Mouse (Mus musculus) hematopoietic stem cell, adult 5-6 weeks (primary cell): ENCODE measurements around the gene Elane. TPM values are rescaled to one million over a fixed set of nuclear protein-coding genes. Genes with fewer than 3 reads are reported as not detected.
A peak's percentile ranks its signal among the peaks of the same experiment; 100 is the strongest.

Source experiments
- ATAC-seq, 2 experiments: fragments of 125-278 bp in 1 of 2; replicated peaks in 1 of 2; 2 replicates each; pipeline ENCODE4 v1.8.0; 2016 to 2017; ENCODE audit warnings: inconsistent platforms in 2 of 2, mild to moderate bottlenecking in 2 of 2, moderate number of reproducible peaks in 2 of 2, low read depth in 1 of 2, moderate TSS enrichment in 1 of 2; ENCODE audit not compliant: low FRiP score in 2 of 2, poor library complexity in 2 of 2, severe bottlenecking in 2 of 2, insufficient read depth in 1 of 2, low TSS enrichment in 1 of 2
- total RNA-seq: library from RNA; stranded (forward); fragments of 172-1452, 232-1000 nt; gene quantifications from 2 replicates; pipeline ENCODE4 v1.2.3, GENCODE M21; 2017

Elane gene
- total RNA-seq, 1 experiment from 2014 or later, result 41.4 TPM

DNA sequence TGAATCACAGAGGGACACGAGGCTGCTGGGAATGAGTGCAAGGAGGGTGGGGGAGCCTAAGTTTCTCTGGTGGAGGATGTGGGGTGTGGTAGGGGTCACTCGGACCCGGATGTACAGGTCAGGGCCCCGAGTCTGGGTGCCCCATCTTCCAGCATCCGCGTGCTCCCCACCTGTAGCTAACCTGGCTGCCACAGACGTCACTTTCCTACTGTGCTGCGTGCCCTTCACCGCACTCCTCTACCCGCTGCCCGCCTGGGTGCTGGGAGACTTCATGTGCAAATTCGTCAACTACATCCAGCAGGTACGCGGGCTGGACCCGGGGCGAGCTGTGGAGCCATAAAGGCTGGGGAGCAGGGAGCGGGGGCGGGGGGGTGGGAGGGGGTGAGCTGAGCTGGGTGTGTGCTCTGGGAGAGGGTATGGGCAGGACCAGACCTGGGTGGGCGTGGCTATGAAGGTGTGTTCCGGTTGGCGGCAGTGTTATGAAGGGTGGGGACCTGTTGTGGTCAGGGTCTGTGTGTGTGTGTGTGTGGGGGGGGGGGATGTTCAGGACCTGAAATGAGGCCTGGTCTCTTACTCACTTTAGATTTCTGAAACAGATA lies 33.3 kb downstream of the Elane start:
- ATAC-seq, result no peak

DNA sequence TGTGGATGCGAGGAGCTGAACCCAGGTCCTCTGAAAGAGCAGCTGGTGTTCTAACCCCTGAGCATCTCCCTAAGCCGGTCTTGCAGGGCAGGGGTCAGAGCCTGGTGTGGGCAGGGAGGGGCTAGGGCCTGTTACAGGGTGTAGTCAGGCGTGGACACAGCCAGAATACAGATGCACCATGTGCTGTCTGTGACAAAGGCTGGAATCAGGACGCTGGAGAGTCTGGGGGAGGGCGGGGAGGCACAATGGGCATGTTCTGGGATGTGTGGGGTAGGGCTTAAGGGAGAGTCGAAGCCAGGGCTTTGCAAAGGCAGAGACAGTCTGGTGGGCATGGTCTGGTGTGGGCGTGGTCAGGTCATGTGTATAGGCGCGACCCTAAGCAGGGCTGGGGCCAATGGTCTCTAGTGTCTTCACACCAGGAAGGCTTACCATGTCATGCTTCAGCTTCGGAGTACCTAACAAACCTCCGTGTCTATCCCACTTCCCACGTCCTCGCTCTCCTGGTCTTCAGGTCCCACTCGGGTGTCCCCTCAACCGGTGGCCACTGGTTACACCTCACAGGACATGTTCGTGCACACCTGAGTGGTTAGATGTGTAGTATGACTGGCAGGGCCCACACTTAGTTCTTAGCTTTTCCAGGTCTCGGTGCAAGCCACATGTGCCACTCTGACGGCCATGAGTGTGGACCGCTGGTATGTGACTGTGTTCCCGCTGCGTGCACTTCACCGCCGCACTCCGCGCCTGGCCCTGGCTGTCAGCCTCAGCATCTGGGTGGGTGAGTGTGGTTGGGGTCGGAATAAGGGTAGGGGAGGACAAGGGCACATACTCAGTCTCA lies 34.2 kb downstream of the Elane start:
- no peak for ATAC-seq

DNA sequence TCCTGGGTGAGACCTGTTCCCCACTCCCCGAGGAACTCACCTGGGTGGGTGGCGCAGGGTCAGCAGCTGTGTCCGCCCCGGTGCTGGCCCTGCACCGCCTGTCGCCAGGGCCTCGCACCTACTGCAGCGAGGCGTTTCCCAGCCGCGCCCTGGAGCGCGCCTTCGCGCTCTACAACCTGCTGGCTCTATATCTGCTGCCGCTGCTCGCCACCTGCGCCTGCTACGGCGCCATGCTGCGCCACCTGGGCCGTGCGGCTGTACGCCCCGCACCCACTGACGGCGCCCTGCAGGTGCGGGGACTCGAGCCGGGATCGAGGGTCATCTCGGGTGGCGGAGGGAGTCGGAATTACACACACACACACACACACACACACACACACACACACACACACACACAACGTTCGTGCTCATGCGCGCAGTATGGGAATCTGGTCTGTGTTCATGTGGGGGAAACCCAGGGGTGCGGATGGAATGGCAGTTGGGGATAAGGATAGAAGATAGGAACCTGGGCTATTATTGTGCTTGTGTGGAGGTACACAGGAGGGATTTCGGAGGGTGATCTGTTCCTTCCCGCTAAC lies 35.0 kb downstream of the Elane start, which contains the start of gene R3hdm4:
TSS of gene R3hdm4 (minus strand) at position 251 of the 578 bp plus-strand sequence.
- no peak for ATAC-seq

DNA sequence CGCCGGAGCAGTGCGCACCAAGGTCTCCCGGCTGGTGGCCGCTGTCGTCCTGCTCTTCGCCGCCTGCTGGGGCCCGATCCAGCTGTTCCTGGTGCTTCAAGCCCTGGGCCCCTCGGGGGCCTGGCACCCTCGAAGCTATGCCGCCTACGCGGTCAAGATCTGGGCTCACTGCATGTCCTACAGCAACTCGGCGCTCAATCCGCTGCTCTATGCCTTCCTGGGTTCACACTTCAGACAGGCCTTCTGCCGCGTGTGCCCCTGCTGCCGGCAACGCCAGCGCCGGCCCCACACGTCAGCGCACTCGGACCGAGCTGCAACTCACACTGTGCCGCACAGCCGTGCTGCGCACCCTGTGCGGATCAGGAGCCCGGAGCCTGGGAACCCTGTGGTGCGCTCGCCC lies 35.5 kb downstream of the Elane start:
- ATAC-seq, result no peak

DNA sequence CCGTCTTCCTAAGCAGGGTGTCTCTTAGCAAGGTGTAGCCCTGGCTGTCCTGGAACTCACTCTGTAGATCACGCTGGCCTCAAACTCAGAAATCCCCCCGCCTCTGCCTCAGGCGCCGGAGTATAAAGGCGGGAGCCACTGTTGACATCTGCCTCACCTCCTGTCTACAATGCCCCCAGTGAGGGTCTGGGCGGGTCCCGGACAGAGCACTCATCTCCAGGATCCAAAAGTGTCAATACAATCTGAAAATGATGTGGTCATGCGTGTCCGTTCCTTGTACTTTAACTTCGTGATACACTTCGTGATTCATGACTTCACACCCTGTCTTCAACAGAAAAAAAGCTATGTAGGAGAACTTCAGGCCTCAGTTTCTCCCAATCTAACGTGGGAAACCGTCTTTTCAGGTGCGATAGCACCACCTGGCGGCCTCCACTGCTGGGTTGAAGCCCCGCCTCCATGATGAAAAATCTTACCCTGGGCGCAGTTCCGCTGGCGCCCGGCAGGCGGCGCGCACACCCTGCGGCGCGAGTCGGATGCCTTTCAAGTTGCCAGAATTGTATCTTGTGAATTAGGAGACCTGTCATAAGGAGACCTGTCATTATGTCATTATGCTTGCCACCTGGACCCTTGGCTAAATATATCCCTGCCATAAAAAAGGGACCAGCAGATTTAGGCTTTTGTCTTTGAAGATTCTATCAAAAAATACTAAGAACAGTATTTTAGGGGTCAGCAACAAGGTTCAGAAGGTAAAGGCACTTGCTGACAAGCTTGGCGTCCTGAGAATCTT lies 39.1 kb downstream of the Elane start:
- ATAC-seq, result peak; percentile 33 to 36; a peak in 2 of 4 replicates

DNA sequence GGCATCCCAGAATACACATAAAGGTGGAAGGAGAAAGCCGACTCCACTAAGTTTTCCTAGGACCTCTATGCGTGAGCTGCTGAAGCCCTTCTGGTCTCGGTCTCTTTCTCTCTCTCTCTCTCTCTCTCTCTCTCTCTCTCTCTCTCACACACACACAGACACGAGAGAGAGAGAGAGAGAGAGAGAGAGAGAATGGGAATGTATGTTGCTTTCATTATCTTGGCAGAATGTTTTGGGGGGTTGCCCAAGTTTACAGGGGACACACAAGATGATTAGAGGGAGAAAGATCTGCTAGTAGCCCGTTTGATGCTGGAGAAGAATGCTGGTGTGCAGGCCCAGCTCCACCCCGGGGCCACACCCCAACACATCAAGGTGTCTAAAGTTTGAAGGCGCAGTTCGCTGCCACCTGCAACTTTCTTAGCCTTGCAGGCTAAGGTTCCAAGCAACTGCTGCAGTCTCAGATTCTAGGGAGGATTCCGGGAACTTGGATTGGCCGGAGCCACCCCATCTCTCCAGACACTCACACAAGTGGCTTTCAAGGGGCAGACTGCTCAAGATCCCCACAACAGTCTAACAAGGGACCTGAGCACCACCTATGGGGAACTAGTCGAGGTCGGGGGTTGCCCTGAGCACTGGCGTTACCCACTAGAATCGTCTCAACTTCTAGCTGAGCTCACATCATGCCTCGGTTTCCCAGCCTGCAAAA lies 39.9 kb downstream of the Elane start:
- no peak for ATAC-seq

DNA sequence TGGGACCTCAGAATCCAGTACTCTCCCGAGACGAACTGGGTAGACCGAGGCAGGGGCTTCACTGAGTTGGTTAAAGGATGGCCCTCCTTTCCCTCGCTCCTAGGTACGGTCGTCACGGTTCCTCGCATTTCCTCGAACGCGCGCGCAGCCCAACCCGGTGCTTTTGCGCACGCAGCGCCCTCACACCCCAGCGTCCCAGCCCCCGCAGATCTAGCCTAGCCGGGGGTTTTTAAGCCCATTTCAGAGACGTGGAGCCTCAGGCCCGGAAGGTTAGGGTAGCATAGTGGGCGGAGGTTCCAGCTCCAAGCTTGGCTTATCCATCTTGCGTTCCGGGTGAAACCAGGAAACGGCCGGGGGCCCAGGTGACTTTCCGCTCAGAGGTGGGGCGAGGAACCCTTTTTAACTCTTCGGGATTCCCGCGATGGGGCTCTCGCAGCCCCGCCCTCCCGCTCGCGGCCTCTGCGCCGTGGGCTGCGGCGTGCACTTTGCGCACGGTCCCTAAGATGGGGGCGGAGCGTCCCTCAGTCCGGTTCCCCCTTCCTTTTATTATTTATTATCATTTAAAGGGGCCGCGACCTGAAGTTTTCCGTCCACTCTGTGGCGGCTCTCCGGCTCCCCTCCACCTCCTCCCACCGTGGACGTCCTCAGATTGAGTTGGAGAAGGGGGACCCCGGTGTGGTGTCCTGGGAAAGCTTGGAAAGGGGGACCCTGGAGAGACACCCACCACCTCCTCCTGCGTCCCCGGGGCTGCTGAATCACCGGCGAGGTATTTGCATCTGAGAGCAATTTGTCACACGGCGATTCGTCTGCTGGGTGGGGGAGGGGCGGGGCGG lies 40.7 kb downstream of the Elane start, which contains the start of gene Arid3a:
TSS of gene Arid3a (plus strand) at position 553 of the 833 bp plus-strand sequence.
- peak; percentile 57 to 67 for ATAC-seq

DNA sequence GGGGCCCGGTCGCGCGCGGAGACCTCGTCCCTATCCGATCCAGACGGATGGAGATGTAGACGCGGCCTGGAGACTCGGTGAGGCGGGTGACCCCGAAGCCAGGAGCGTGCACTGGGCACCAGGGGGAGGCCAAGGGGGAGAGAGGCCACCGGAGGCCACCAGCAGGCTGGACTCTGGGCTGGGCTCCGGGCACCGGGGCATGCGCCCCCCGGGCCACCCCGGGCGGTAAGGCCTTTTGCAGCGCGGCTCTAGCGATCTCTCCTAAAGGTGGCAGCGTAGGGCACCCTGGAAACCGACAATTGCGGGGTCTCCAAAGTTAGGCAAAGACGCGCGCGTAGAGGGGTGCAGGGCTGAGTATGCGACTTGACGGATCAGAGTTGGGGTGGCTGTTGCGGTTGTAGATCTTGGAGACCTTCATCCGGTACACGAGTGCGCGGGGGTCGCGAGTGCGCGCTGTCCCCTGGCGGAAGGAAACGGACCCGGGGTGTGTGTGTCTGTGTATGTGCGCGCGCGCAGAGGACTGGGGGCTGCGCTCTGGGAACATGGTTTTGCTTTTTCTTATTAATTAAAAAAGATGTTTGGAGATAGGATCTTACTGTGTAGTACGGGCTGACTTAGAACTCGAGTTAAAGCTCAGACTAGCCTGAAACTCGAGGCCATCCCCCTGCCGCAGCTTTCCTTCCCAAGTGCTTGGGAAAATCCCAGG lies 41.4 kb downstream of the Elane start:
- no peak for ATAC-seq

DNA sequence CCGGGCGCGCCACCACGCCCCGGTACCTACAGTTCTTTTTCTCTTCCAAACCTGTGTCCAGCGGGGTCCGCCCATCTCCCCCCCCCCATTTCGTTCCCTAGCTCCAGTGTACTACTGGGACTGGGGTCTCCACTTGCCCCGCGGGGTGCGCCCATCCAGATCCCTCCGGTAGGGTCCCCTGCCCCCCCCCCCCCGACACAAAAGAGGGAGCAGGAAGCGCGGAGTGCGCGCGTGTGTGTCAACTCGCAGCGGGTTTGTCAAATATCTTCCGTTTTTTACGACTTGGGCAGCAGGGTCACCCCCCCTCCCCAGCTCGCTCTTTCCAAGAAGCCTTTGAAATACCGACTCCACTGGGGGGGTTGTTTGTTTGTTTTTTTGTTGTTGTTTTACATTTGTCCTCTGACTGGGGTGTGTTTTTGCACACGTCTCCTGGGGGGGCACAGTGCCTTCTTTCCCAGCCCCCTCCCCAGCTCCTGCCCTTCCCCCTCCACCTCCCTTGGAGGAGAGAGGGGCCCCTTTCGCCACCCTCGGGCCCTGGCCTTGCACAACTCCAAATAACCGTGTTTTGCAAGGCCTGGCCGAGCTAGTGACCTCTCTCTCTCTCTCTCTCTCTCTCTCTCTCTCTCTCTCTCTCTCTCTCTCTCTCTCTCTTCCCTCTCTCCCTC lies 42.1 kb downstream of the Elane start:
- no peak for ATAC-seq

DNA sequence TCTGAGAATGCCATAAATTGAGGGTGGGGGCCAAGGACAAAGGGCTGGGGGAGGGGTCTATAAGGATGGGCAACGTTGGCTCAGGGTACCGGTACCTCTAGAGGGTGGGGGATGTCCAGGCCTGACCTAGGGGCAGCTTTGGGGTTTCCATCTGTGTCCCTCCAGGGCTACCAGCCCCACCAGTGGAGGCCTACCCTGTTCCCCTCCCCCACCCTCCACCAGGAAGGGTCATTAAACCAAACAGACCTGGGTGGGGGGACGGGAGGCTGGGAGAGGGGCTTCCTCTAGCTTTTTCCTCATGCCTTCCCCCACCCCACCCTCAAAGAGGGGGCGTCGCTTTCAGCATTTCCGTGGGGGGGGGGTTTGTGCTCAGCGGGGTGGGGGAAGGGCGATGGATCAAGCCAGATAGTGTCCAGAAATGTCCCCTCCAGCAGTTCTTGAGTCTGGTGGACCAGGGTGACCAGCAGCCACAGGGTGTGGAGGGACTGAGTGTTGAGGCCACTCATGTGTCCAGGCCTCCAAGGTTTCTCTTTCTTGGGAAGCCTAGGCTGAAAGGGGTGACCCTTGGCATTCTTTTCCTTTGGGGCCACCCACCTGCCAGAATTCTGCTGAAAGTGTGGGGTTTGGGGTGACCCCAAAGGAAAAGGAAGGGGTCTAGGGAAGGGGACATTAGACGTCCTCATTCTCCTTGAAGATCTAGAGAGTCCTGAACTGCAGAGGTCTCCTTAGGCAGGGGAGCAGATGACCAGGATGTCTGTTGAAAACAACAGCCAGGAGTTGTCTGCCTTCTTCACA lies 43.1 kb downstream of the Elane start:
- no peak for ATAC-seq

DNA sequence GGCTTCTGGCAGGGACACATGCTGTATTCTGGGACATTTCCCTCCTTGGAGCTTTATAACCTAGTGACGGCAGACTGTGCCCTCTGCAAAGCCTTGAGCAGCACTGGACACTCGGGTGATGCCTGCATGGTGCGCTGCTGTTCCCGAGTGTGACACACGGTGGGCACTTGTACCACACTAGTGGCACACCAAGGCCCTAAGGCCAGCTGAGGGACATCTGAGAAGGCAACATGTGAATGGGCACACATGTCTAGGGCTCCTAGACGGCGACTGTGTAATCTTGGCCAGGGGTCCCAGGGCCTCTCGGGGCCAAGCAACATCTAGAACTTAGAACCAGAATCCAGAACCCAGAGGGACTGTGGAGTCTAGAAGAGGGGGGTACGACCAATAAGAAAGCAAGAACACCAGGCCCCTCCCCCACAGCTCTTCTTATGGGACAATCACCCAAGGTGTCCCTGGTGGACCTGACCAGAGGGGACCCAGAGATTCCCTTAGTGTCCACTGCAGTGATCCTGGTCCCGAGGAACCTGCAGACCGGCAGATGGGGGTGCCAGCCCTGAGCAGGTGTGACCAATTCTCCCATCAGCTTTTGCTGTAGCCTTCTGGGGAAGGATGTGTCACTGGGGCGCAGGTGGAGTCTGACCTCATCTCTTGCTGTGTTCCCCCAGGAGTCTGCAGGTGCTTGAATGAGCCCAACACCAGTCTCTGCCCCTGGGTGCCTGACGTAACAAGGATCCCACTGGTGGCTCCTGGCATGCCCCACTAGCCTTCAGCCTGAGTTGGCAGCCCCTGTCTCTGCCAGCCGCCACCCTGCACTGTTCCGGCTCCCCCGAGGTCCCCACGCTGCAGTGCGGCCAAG lies 44.1 kb downstream of the Elane start:
- ATAC-seq, result no peak

DNA sequence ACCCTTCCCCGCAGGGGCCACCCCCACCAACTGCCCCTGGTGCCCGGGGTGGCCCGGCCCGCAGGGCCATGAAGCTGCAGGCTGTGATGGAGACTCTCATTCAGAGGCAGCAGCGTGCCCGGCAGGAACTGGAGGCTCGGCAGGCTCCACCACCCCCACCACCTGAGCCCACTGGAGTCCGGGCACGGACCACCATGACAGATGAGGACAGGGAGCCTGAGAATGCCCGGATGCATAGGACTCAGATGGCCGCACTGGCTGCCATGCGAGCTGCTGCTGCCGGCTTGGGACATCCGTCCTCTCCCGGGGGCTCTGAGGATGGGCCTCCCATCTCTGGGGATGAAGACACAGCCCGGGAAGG lies 44.8 kb downstream of the Elane start:
- no peak for ATAC-seq

DNA sequence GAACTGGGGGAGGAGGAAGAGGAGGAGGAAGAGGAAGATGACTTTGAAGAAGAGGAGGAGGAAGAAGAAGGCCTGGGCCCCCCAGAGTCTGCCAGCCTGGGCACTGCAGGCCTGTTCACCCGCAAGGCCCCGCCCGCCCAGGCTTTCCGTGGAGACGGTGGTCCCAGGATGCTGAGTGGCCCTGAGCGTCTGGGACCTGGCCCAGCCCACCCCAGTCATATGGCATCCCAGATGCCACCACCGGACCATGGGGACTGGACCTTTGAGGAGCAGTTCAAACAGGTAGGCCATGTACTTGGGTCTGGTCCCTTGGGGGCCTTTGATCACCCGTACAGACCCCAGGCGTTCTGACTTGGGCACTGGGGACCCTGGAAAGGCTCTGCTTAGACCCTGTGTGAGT lies 45.8 kb downstream of the Elane start:
- no peak for ATAC-seq

DNA sequence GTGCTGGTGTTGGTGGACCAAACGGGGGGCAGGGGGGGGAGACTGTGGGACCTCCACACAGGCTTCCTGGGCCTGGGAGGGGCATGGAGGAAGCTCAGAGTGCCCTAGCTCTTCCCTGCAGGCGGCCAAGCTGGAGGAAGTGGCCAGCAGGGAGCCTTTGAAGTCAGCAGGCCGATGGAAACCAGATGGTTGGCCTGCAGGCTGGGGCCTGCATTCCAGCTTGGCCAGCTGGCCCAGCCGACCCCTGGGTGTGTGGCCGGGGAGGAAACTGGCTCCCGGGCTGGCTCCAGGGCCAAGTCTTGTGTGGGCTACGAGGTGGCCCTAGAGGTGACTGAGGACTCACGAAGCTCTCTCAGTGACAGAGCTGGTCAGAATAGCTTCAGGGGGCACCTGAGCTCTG lies 46.7 kb downstream of the Elane start:
- ATAC-seq, result no peak
